Comparison of ENCODE assay signal across 8 mouse cellular contexts in the genomic region with DNA sequence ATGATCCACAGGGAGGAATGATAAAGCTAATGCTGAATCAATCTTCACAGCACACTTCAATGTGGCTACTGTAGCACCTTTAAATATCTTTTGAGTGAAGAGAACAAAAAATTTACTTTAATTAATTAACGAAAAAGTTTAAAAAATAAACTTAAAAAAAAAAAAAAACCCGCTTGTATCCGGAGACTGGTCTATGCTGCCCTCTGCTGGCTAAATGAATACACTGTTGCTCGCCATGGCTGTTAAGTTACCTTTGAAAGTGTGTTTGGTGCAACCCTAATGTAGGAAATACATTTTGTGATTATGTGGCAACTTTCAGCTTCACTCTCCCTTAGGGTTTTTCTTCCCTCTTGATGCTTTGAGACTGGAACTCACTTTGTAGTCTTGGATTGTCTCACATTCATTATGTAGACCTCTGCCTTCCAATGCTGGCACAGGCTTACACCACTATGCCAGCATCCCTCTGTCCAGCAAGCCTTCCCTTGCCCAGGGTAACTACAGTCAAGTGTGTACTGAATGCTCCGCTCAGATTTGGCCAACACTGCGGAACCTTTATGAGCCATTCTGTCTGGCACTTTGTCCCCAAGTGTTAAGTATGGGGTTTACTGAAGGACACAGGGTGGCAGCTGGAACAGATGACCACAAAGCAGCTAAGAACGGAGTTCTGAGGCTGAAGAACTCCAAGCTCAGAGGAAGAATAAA. TPM values are rescaled to one million over a fixed set of nuclear protein-coding genes. Genes with fewer than 3 reads are reported as not detected.
A peak's percentile ranks its signal among the peaks of the same experiment; 100 is the strongest.
DNase-seq lines count a peak whose midpoint lies in the region; ATAC-seq and TF ChIP-seq lines count a peak whose summit lies in the region.

No protein-coding gene starts in this region.

- no peak for TF ChIP-seq POLR2A in cerebellum, adult 2 months (IDR thresholded peaks at IDR 0.05; ENCODE audit: borderline replicate concordance, insufficient read depth, low read length)

- WGBS in cerebellum, adult 2 months, result 18% methylated on average over 7 of the region's 7 CpGs
- WGBS in limb, embryonic 11.5 days, result 21% methylated on average over 7 of the region's 7 CpGs
- 23% methylated on average over 7 of the region's 7 CpGs for WGBS in limb, embryonic 10.5 days

- H3K4me2 ChIP-seq in limb, embryonic 11.5 days (ENCODE audit: low read depth, severe bottlenecking), result no peak overlapping the region

- no peaks in the 10 kb centered on the region for H3K36me3 ChIP-seq in limb, embryonic 11.5 days (ENCODE audit: control insufficient read depth, insufficient read depth, low read length)
- H3K36me3 ChIP-seq in limb, embryonic 10.5 days, result no peaks in the 10 kb centered on the region

- no peaks in the 10 kb centered on the region for H3K27me3 ChIP-seq in cerebellum, adult 2 months (ENCODE audit: control insufficient read depth, insufficient read depth, low read length)
- H3K27me3 ChIP-seq in limb, embryonic 11.5 days (ENCODE audit: control insufficient read depth, insufficient read depth, low read length), result no peaks in the 10 kb centered on the region
- no peaks in the 10 kb centered on the region for H3K27me3 ChIP-seq in limb, embryonic 10.5 days (ENCODE audit: low read depth, poor library complexity, severe bottlenecking)

- no peak overlapping the region for H3K9ac ChIP-seq in limb, embryonic 11.5 days (ENCODE audit: low read length)

- ATAC-seq in limb, embryonic 11.5 days (ENCODE audit: insufficient number of reproducible peaks, low FRiP score, low TSS enrichment, low read depth), result no peak
- ATAC-seq in erythroid progenitor cell, adult 5-6 weeks (replicated peaks; ENCODE audit: low FRiP score, poor library complexity, severe bottlenecking), result 0 out of 2 replicates have a peak, but pooled peaks have one; percentile 62

- intact Hi-C loops in left cerebral cortex, postnatal 36 days (cut with DNase I), result loop anchor here (2.0 to 10.0 kb wide), 3 partner anchors 116 to 346 kb away; a partner anchor contains a TSS

- DNase-seq in cerebellum, adult 2 months, result peak in 1 of 2 experiments; percentile 57
- no peak for DNase-seq in cerebellum, adult 11 months
- peak; percentile 69 for DNase-seq in limb, embryonic 11.5 days (ENCODE audit: low spot score)
- no peak for DNase-seq in limb, embryonic 10.5 days (ENCODE audit: low spot score)
- peak; percentile 73 for DNase-seq in T-cell, adult 2 months (ENCODE audit: low spot score)
- peak; percentile 33 to 53 for DNase-seq in left cerebral cortex, postnatal 36 days (ENCODE audit: low spot score in 2 of 2)
- DNase-seq in thymus, postnatal 0 days (ENCODE audit: low spot score), result peak; percentile 79

- peaks cover 28% of the 10 kb centered on the region for H3K4me1 ChIP-seq in cerebellum, adult 2 months (ENCODE audit: control insufficient read depth, insufficient read depth, low read length)
- peaks cover 7% of the 10 kb centered on the region; the same call in 1 of the 2 replicates for H3K4me1 ChIP-seq in limb, embryonic 11.5 days (ENCODE audit: control insufficient read depth, insufficient read depth, low read length)
- H3K4me1 ChIP-seq in limb, embryonic 10.5 days, result peaks cover 25% of the 10 kb centered on the region

- no peak overlapping the region for H3K27ac ChIP-seq in cerebellum, adult 2 months (ENCODE audit: insufficient read depth, low read length)
- no peak overlapping the region for H3K27ac ChIP-seq in limb, embryonic 11.5 days (replicated peaks; ENCODE audit: low read depth, low read length)
- no peak overlapping the region for H3K27ac ChIP-seq in limb, embryonic 10.5 days

- peak; percentile 57; the same call in 1 of the 2 replicates for TF ChIP-seq CTCF in cerebellum, adult 2 months (IDR thresholded peaks at IDR 0.05; ENCODE audit: borderline replicate concordance, insufficient read depth, low read depth, low read length)

- H3K4me3 ChIP-seq in cerebellum, adult 2 months (replicated peaks; ENCODE audit: insufficient read depth, low read depth, low read length), result no peak overlapping the region
- no peak overlapping the region for H3K4me3 ChIP-seq in limb, embryonic 11.5 days (ENCODE audit: low read depth, low read length)
- H3K4me3 ChIP-seq in limb, embryonic 10.5 days, result no peak overlapping the region

- H3K9me3 ChIP-seq in limb, embryonic 11.5 days (ENCODE audit: control insufficient read depth, low read length), result no peaks in the 10 kb centered on the region
- no peaks in the 10 kb centered on the region for H3K9me3 ChIP-seq in limb, embryonic 10.5 days (replicated peaks)

RNA-seq across cellular contexts. Expression of a gene that starts 27.7 kb away (rescaled TPM):
- polyA plus RNA-seq in cerebellum, adult 2 months (2012; rRNA removed), result 89.8 and 93.9 TPM in 2 replicates
- polyA plus RNA-seq in limb, embryonic 11.5 days (2014; fragmentation: Nextera tagmentation; extraction: Ambion mirVana), result 13.3 and 16.2 TPM in 2 replicates
- polyA plus RNA-seq in limb, embryonic 10.5 days (2016; fragmentation: Nextera tagmentation; extraction: Ambion mirVana), result 17.9 and 22.6 TPM in 2 replicates
- total RNA-seq in erythroid progenitor cell, adult 5-6 weeks (2015; ENCODE audit: low replicate concordance), result 10.5 TPM in 2 replicates
- 11.6 and 12.3 TPM in 2 replicates for total RNA-seq in erythroid progenitor cell, adult 5-6 weeks (2017; ENCODE audit: low replicate concordance)
- total RNA-seq in left cerebral cortex, postnatal 36 days (2021), result 10 to 100 TPM; 65.9 to 67.3 TPM
- 44.7 and 46.1 TPM in 2 replicates for polyA plus RNA-seq in thymus, postnatal 0 days (2015; fragmentation: Nextera tagmentation; extraction: Ambion mirVana)

Comparison
In these comparisons a context has a peak if more than half of its experiments do, and no peak if none do; other contexts are left out.
1. DNase-seq: peak in limb, embryonic 11.5 days (single experiment), T-cell, adult 2 months (single experiment), left cerebral cortex, postnatal 36 days (2 of 2) and thymus, postnatal 0 days (single experiment); none in cerebellum, adult 11 months (single experiment) and limb, embryonic 10.5 days (single experiment).